Mouse (Mus musculus) megakaryocyte, embryonic 14.5 days (primary cell): ENCODE results near the gene Tmem198b. TPM values are rescaled to one million over a fixed set of nuclear protein-coding genes. Genes with fewer than 3 reads are reported as not detected.

Experiments
- H3K27me3 ChIP-seq: replicated peaks from 2 replicates; pipeline ENCODE3; 2012; ENCODE audit warnings: inconsistent platforms
- H3K36me3 ChIP-seq: replicated peaks from 2 replicates; pipeline ENCODE3; 2012; ENCODE audit warnings: low read length, inconsistent platforms, mixed read lengths
- H3K4me1 ChIP-seq: 2 replicates; pipeline ENCODE4 v1.6.1; 2012; ENCODE audit warnings: inconsistent platforms
- H3K4me3 ChIP-seq: replicated peaks from 2 replicates; pipeline ENCODE3; 2012; ENCODE audit warnings: moderate library complexity, mild to moderate bottlenecking, inconsistent platforms
- H3K9me3 ChIP-seq: 2 replicates; pipeline ENCODE4 v1.6.1; 2012; ENCODE audit warnings: inconsistent platforms
- FLI1 ChIP-seq: IDR thresholded peaks from 2 replicates; pipeline ENCODE4 v1.6.1; 2012; ENCODE audit warnings: low read length, inconsistent platforms, mixed read lengths
- GATA1 ChIP-seq: IDR thresholded peaks from 3 replicates; pipeline ENCODE4 v1.6.1; 2012; ENCODE audit warnings: mixed read lengths, low read length, inconsistent platforms, borderline replicate concordance
- polyA plus RNA-seq: library from polyadenylated mRNA; stranded (reverse); fragments of >175 nt; gene quantifications from 2 replicates; pipeline ENCODE4 v1.2.3, GENCODE M21; 2012; ENCODE audit warnings: low replicate concordance; ENCODE audit not compliant: insufficient read depth

The Tmem198b gene
- polyA plus RNA-seq, 1 experiment = 2.0 TPM

GRCm38 (mm10) chr10:128802956-128803355 is 1.2 kb downstream of the Tmem198b start:
- TF ChIP-seq GATA1 (no peak), FLI1 (no peak)
- Histone ChIP-seq H3K27me3 (no peaks in the 10 kb centered on the region), H3K4me1 (peaks cover 45% of the 10 kb centered on the region), H3K36me3 (peaks cover 71% of the 10 kb centered on the region), H3K9me3 (no peaks in the 10 kb centered on the region), H3K4me3 (peak overlapping the region; percentile 100)

DNA sequence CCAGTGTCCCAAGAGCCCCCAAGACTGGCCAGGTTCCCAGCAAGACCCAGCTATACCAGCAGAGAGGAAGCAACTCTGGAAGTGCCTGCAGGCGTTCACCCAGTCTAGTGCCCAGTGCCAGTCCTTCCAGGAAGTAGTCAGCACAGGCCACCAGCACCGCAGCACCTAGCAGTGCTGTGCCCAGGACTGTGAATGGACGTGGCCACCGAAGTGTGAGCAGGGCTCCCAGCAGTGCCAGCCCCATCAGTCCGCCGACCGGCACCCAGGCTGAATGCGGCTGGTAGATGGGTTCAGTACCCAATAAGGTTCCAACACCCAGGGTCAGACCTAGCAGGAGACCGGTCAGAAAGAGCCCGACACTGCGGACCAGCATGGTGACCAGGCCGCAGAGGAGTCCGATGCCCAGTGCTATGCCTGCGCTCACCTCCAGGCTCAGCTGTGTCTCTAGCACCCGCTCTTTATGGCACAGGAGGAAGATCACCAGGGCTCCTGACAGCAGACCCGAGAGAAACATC is 2.1 kb downstream of the Tmem198b start:
- H3K36me3 ChIP-seq = peaks cover 69% of the 10 kb centered on the region
- no peaks in the 10 kb centered on the region for H3K9me3 ChIP-seq
- H3K27me3 ChIP-seq = no peaks in the 10 kb centered on the region
- TF ChIP-seq GATA1 = no peak
- H3K4me1 ChIP-seq = peaks cover 36% of the 10 kb centered on the region
- H3K4me3 ChIP-seq = peak overlapping the region; percentile 40

DNA sequence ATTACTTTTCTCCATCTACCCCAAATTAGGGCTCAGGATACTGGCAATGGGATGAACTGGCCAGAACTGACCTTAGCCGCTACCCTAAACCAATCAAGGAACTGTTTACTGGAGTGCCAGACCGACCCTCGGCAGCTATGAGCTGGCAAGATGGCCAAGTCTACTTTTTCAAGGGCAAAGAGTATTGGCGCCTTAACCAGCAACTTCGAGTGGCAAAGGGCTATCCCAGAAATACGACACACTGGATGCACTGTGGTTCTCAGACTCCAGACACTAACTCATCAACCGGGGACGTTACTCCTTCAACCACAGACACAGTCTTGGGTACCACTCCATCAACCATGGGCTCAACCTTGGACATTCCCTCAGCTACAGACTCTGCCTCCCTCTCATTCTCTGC is 5.5 kb downstream of the Tmem198b start:
- Histone ChIP-seq H3K27me3 (peaks cover 2% of the 10 kb centered on the region), H3K4me3 (no peak overlapping the region), H3K9me3 (no peaks in the 10 kb centered on the region), H3K4me1 (peaks cover 43% of the 10 kb centered on the region), H3K36me3 (peaks cover 87% of the 10 kb centered on the region)
- TF ChIP-seq GATA1 (no peak), FLI1 (no peak)

DNA sequence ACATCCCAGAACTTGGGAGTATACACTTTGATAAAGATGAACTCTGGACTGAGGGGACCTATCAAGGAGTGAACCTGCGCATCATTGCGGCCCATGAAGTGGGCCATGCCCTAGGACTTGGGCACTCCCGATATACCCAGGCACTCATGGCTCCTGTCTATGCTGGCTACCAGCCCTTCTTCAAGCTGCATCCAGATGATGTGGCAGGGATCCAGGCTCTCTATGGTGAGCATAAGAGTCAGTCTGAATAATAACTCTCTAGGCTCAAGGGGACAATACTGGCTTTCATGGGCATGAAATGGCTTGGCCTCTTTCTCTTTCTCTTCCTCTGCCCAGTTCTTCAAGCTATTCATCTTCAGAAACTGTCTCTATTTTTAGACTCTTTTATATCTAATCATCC is 8.6 kb downstream of the Tmem198b start:
- no peaks in the 10 kb centered on the region for H3K9me3 ChIP-seq
- no peak for TF ChIP-seq GATA1
- no peak for TF ChIP-seq FLI1
- no peak overlapping the region for H3K4me3 ChIP-seq
- peaks cover 2% of the 10 kb centered on the region for H3K27me3 ChIP-seq
- peaks cover 49% of the 10 kb centered on the region for H3K4me1 ChIP-seq
- peaks cover 65% of the 10 kb centered on the region for H3K36me3 ChIP-seq

DNA sequence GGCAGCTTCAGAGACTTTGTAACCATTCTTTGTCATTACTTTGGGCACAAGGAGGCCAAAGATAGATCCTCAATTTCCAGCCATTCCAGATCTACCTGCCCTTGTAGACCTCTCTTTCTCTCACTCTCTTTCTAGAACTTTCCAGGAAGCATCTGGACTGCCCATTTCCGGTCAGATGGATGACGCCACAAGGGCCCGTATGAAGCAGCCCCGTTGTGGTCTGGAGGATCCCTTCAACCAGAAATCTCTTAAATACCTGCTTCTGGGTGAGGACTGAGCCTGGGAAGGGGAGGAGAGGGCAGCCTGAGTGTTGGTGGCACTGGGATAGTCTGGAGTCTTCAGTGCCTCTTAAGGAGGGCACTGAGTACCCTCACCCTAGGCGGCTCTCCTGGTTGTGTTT is 9.8 kb downstream of the Tmem198b start:
- peaks cover 2% of the 10 kb centered on the region for H3K27me3 ChIP-seq
- H3K4me3 ChIP-seq = no peak overlapping the region
- peaks cover 53% of the 10 kb centered on the region for H3K36me3 ChIP-seq
- TF ChIP-seq GATA1 (no peak), FLI1 (no peak)
- no peaks in the 10 kb centered on the region for H3K9me3 ChIP-seq
- H3K4me1 ChIP-seq = peaks cover 57% of the 10 kb centered on the region

DNA sequence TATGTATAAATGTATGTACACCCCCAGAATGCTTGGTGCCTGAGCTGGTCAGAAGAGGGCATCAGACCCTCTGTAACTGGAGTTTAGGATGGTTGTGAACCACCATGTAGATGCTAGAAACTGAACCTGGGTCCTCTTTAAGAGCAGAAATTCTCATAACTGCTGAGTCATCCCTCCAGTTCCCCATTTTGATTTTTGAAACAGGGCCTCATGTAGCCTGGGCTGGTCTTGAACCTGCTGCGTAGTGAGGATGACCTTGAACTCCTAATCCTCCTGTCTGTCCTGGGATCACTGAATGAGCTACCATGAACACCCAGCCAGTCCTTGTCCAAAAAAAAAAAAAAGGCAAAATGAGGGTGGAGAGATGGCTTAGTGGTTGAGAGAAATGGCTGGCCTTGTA is 10.9 kb downstream of the Tmem198b start:
- Histone ChIP-seq H3K9me3 (no peaks in the 10 kb centered on the region), H3K4me3 (no peak overlapping the region), H3K36me3 (peaks cover 41% of the 10 kb centered on the region), H3K27me3 (peaks cover 2% of the 10 kb centered on the region), H3K4me1 (peaks cover 57% of the 10 kb centered on the region)
- no peak for TF ChIP-seq GATA1
- no peak for TF ChIP-seq FLI1

DNA sequence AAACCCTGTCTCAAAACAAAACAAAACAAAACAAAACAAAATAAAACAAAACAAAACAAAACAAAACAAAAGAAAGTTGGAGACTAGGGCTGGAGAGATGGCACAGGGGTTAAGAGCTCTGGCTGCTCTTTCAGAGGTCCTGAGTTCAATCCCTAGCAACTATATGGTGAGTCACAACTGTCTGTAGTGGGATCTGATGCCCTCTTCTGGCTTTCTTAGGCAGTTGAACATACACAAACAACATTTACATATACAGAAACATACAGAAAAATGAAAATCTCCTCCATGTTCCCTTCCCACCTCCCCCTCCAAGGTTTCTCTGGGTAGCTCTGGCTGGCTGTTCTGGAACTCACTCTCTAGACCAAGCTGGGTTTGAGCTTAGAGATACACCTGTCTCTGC is 12.1 kb downstream of the Tmem198b start:
- Histone ChIP-seq H3K36me3 (peaks cover 31% of the 10 kb centered on the region), H3K27me3 (peaks cover 2% of the 10 kb centered on the region), H3K9me3 (no peaks in the 10 kb centered on the region), H3K4me1 (peaks cover 57% of the 10 kb centered on the region), H3K4me3 (peak overlapping the region; percentile 12)
- TF ChIP-seq GATA1 (no peak), FLI1 (no peak)

GRCm38 (mm10) chr10:128790398-128791124 is 13.6 kb downstream of the Tmem198b start, which contains the start of gene Mmp19:
Gene Mmp19, plus strand, starts transcription at chr10:128790910.
- peak within 1 kb of the TSS; percentile 83 for H3K4me3 ChIP-seq
- no peaks in the 10 kb centered on the region for H3K9me3 ChIP-seq
- TF ChIP-seq FLI1 (no peak), GATA1 (no peak)
- peaks cover 51% of the 10 kb centered on the region for H3K4me1 ChIP-seq
- H3K27me3 ChIP-seq = peaks cover 2% of the 10 kb centered on the region
- H3K36me3 ChIP-seq = peaks cover 22% of the 10 kb centered on the region

DNA sequence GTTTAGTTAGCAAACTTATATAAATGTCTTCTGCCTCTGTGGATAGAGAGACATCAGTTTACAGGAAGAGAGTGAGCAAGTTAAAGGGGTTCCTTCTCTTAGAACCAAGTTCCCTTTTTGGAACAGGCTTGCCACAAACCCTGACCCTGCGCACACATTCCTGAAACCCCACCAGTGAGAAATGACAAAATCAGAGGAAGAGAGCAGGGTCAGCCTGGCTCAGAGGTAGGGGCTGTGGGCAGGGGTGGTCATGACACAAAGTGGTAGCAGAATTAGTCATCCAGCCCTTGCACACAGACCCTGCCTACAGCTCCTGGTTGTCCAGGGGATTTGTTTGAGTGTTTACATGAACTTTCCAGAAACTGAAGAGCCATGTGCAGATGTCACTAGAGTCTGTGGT is 24.0 kb downstream of the Tmem198b start:
- Histone ChIP-seq H3K36me3 (no peaks in the 10 kb centered on the region), H3K27me3 (no peaks in the 10 kb centered on the region), H3K9me3 (peaks cover 32% of the 10 kb centered on the region), H3K4me3 (peak overlapping the region; percentile 68), H3K4me1 (peaks cover 42% of the 10 kb centered on the region)
- TF ChIP-seq FLI1 (no peak), GATA1 (no peak)

- H3K4me3 ChIP-seq = peak overlapping the region; percentile 83
- H3K4me1 ChIP-seq = peaks cover 42% of the 10 kb centered on the region
- no peak for TF ChIP-seq FLI1
- TF ChIP-seq GATA1 = no peak
- H3K27me3 ChIP-seq = no peaks in the 10 kb centered on the region
- H3K36me3 ChIP-seq = no peaks in the 10 kb centered on the region
- peaks cover 26% of the 10 kb centered on the region for H3K9me3 ChIP-seq
Observed at GRCm38 (mm10) chr10:128779011-128779795, 25.0 kb downstream of the Tmem198b start.
